Mouse (Mus musculus) CH12.LX (cell line): ENCODE measurements around the gene Syne4. TPM values are rescaled to one million over a fixed set of nuclear protein-coding genes. Genes with fewer than 3 reads are reported as not detected.
A peak's percentile ranks its signal among the peaks of the same experiment; 100 is the strongest.

Experiments
- DNase-seq: peaks from one replicate; pipeline ENCODE4 v3.0.0-alpha.2; 2013; ENCODE audit errors: extremely low read depth
- H3K27ac ChIP-seq: 2 replicates; pipeline ENCODE4 v1.5.1; 2012; ENCODE audit warnings: low read depth, mild to moderate bottlenecking, control low read depth, moderate library complexity; ENCODE audit not compliant: insufficient read depth
- H3K27me3 ChIP-seq: replicated peaks from 2 replicates; pipeline ENCODE3; 2012; ENCODE audit warnings: inconsistent platforms
- H3K36me3 ChIP-seq, 2 experiments: replicated peaks in 1 of 2; 2 replicates each; pipeline versions ENCODE3 to v1.6.1; 2012; ENCODE audit warnings: inconsistent platforms in 1 of 2, low read length in 1 of 2, mild to moderate bottlenecking in 1 of 2, mixed read lengths in 1 of 2, moderate library complexity in 1 of 2; ENCODE audit not compliant: control insufficient read depth in 1 of 2, insufficient read depth in 1 of 2
- H3K4me1 ChIP-seq, 2 experiments: 2 replicates each; pipeline ENCODE4 v1.6.1; 2012; ENCODE audit warnings: inconsistent platforms in 1 of 2, moderate library complexity in 1 of 2; ENCODE audit not compliant: insufficient read depth in 2 of 2, control insufficient read depth in 1 of 2
- H3K4me2 ChIP-seq: 2 replicates; pipeline ENCODE4 v1.6.1; 2012; ENCODE audit warnings: low read depth, mild to moderate bottlenecking, control low read depth; ENCODE audit not compliant: poor library complexity, insufficient read depth, severe bottlenecking
- H3K4me3 ChIP-seq, 3 experiments: fragments of 150-350 bp in 1 of 3; sonication (generic) in 1 of 3; replicated peaks in 1 of 3; 2 replicates each; pipeline versions ENCODE3 to v1.5.1; 2011 to 2012; ENCODE audit warnings: low read depth in 2 of 3, low read length in 2 of 3, mild to moderate bottlenecking in 2 of 3, moderate library complexity in 2 of 3, control low read depth in 1 of 3, improper control_type of control experiment in 1 of 3, inconsistent platforms in 1 of 3, mixed read lengths in 1 of 3; ENCODE audit not compliant: poor library complexity in 1 of 3
- H3K79me2 ChIP-seq: replicated peaks from 2 replicates; pipeline ENCODE4 v1.6.1; 2012; ENCODE audit warnings: mild to moderate bottlenecking, moderate library complexity; ENCODE audit not compliant: control insufficient read depth, poor library complexity, insufficient read depth, severe bottlenecking; ENCODE audit errors: extremely low read depth
- H3K9ac ChIP-seq: 2 replicates; pipeline ENCODE4 v1.6.1; 2012; ENCODE audit warnings: low read depth, mild to moderate bottlenecking, control low read depth, moderate library complexity; ENCODE audit not compliant: insufficient read depth
- H3K9me3 ChIP-seq: replicated peaks from 2 replicates; pipeline ENCODE3; 2012; ENCODE audit warnings: low read length, inconsistent platforms, mixed read lengths
- BHLHE40 ChIP-seq: IDR thresholded peaks from 2 replicates; pipeline ENCODE4 v1.6.1; 2011; ENCODE audit warnings: mild to moderate bottlenecking, low read depth, low read length, improper control_type of control experiment
- CTCF ChIP-seq, 2 experiments: IDR thresholded peaks in 1 of 2; conservative IDR thresholded peaks in 1 of 2; 2 replicates each; pipeline ENCODE4 v1.5.1; 2011 to 2012; ENCODE audit warnings: low read depth in 2 of 2, low read length in 2 of 2, improper control_type of control experiment in 1 of 2, inconsistent platforms in 1 of 2, mild to moderate bottlenecking in 1 of 2, moderate library complexity in 1 of 2
- ELF1 ChIP-seq: IDR thresholded peaks from 2 replicates; pipeline ENCODE4 v1.6.1; 2014; ENCODE audit warnings: low read depth, mild to moderate bottlenecking, inconsistent platforms, low read length, improper control_type of control experiment
- EP300 ChIP-seq: IDR thresholded peaks from 2 replicates; pipeline ENCODE4 v1.6.1; 2011; ENCODE audit warnings: low read length, improper control_type of control experiment
- GABPA ChIP-seq: IDR thresholded peaks from 2 replicates; pipeline ENCODE4 v1.6.1; 2012; ENCODE audit warnings: low read depth, low read length, improper control_type of control experiment, inconsistent platforms; ENCODE audit not compliant: insufficient replicate concordance
- JUN ChIP-seq: IDR thresholded peaks from 2 replicates; pipeline ENCODE4 v1.6.1; 2011; ENCODE audit warnings: low read depth, mild to moderate bottlenecking, low read length, improper control_type of control experiment, moderate library complexity; ENCODE audit not compliant: insufficient read depth
- MXI1 ChIP-seq: IDR thresholded peaks from 2 replicates; pipeline ENCODE4 v1.6.1; 2011; ENCODE audit warnings: mild to moderate bottlenecking, low read depth, low read length, improper control_type of control experiment
- NRF1 ChIP-seq: IDR thresholded peaks from 2 replicates; pipeline ENCODE4 v1.6.1; 2014; ENCODE audit warnings: low read depth, mild to moderate bottlenecking, inconsistent platforms, low read length, improper control_type of control experiment, moderate library complexity
- RCOR1 ChIP-seq: conservative IDR thresholded peaks from 2 replicates; pipeline ENCODE4 v1.6.1; 2012; ENCODE audit warnings: low read depth, mild to moderate bottlenecking, inconsistent platforms, low read length, improper control_type of control experiment
- TBP ChIP-seq: conservative IDR thresholded peaks from 2 replicates; pipeline ENCODE4 v1.6.1; 2011; ENCODE audit warnings: low read depth, low read length, improper control_type of control experiment
- TCF12 ChIP-seq: IDR thresholded peaks from 2 replicates; pipeline ENCODE4 v1.6.1; 2014; ENCODE audit warnings: low read depth, mild to moderate bottlenecking, inconsistent platforms, low read length, improper control_type of control experiment
- UBTF ChIP-seq: IDR thresholded peaks from 2 replicates; pipeline ENCODE4 v1.6.1; 2012; ENCODE audit warnings: low read depth, mild to moderate bottlenecking, inconsistent platforms, low read length, improper control_type of control experiment, moderate library complexity
- ZMIZ1 ChIP-seq: IDR thresholded peaks from 2 replicates; pipeline ENCODE4 v1.6.1; 2012; ENCODE audit warnings: low read depth, mild to moderate bottlenecking, inconsistent platforms, low read length, improper control_type of control experiment
- dilution Hi-C: fragments of 300-500 bp; cut with MboI; formaldehyde crosslinking; loops from 2 replicates; pipeline ENCODE4 v1.14.3; 2020; ENCODE audit warnings: low sequenced_read_pairs; ENCODE audit not compliant: extremely low pct_unique_long_range_greater_than_20kb, extremely low pct_ligation_motif_present
- in situ Hi-C: fragments of 300-500 bp; cut with MboI; formaldehyde crosslinking; loops from 3 replicates; pipeline ENCODE4 v1.14.3; 2019; ENCODE audit warnings: low sequenced_read_pairs, low pct_ligation_motif_present, low pct_unique_long_range_greater_than_20kb, mixed read lengths
- polyA plus RNA-seq: library from polyadenylated mRNA; unstranded; fragments of >175 nt; gene quantifications from 2 replicates; pipeline ENCODE4 v1.2.1, GENCODE M21; 2012; ENCODE audit warnings: low read depth; ENCODE audit not compliant: insufficient read length
- total RNA-seq, 2 experiments: library from RNA; depleted of rRNA; stranded (reverse); fragments of 300-350 nt in 1 of 2; fragments of >200 nt in 1 of 2; gene quantifications; 2 replicates each; pipeline ENCODE4 v1.2.3; 2012 to 2014

The Syne4 gene
- total and polyA plus RNA-seq, 3 experiments = 0.70 to 3.1 (median 1.9) TPM

- TF ChIP-seq GABPA (no peak), CTCF (conservative IDR thresholded peaks at IDR 0.05 in 1 of 2, IDR thresholded peaks at IDR 0.05 in 1 of 2; ENCODE audit: low read depth in 2 of 2, low read length in 2 of 2) (peak; percentile 71 to 79), JUN (no peak)
- TF ChIP-seq, all 38 proteins: peak for 4
Measured at GRCm38 (mm10) chr7:30353279-30353822, 38.7 kb downstream of the Syne4 start (continued).

GRCm38 (mm10) chr7:30354059-30354458 lies 39.5 kb downstream of the Syne4 start:
- Histone ChIP-seq H3K27me3 (peaks cover 95% of the 10 kb centered on the region), H3K4me3 (no peak overlapping the region), H3K79me2 (no peaks in the 10 kb centered on the region), H3K36me3 (no peaks in the 10 kb centered on the region), H3K4me2 (no peak overlapping the region), H3K27ac (no peak overlapping the region), H3K9ac (no peak overlapping the region), H3K9me3 (no peaks in the 10 kb centered on the region), H3K4me1 (peaks cover 8 to 9% of the 10 kb centered on the region in 2 experiments)
- dilution Hi-C loops (no loop called here), in situ Hi-C loops (no loop called here)
- DNase-seq = no peak
- peak; percentile 33; the same call in 1 of the 2 replicates for TF ChIP-seq TCF12
- TF ChIP-seq RCOR1 = no peak
- no peak for TF ChIP-seq NRF1

GRCm38 (mm10) chr7:30358378-30359186 lies 44.0 kb downstream of the Syne4 start:
- H3K4me2 ChIP-seq = no peak overlapping the region
- H3K4me3 ChIP-seq = no peak overlapping the region
- TF ChIP-seq ELF1 (no peak), EP300 (no peak), UBTF (no peak), ZMIZ1 (no peak), MXI1 (no peak), BHLHE40 (no peak), TBP (no peak)
- no peaks in the 10 kb centered on the region for H3K9me3 ChIP-seq
- in situ Hi-C loops = no loop called here
- DNase-seq = no peak
- peaks cover 14 to 16% of the 10 kb centered on the region in 2 experiments for H3K4me1 ChIP-seq
- H3K27me3 ChIP-seq = peaks cover 96% of the 10 kb centered on the region
- H3K27ac ChIP-seq = no peak overlapping the region
- H3K9ac ChIP-seq = no peak overlapping the region
- H3K36me3 ChIP-seq = no peaks in the 10 kb centered on the region
- dilution Hi-C loops = no loop called here
- H3K79me2 ChIP-seq = no peaks in the 10 kb centered on the region
